Mouse (Mus musculus): Measurements from ENCODE around the gene Ccdc181. TPM values are rescaled to one million over a fixed set of nuclear protein-coding genes. Genes with fewer than 3 reads are reported as not detected.
A peak's percentile ranks its signal among the peaks of the same experiment; 100 is the strongest.

Ccdc181 gene
- total and polyA plus RNA-seq, 3 experiments = 8.8 to 12.1 (median 10.6) TPM

- Histone ChIP-seq H3K9ac (ENCODE audit: insufficient read depth, low read depth) (no peak overlapping the region), H3K36me3 (replicated peaks in 1 of 2; ENCODE audit: control insufficient read depth in 1 of 2, insufficient read depth in 1 of 2, low read length in 1 of 2) (peaks cover 11 to 57% of the 10 kb centered on the region in 2 experiments), H3K79me2 (replicated peaks; ENCODE audit: control insufficient read depth, extremely low read depth, insufficient read depth, poor library complexity, severe bottlenecking) (no peaks in the 10 kb centered on the region), H3K9me3 (replicated peaks; ENCODE audit: low read length) (no peaks in the 10 kb centered on the region), H3K4me1 (ENCODE audit: control insufficient read depth in 1 of 2, insufficient read depth in 2 of 2) (no peaks in the 10 kb centered on the region), H3K4me3 (replicated peaks in 1 of 3; ENCODE audit: low read depth in 2 of 3, low read length in 2 of 3, poor library complexity in 1 of 3) (no peak overlapping the region), H3K4me2 (ENCODE audit: insufficient read depth, low read depth, poor library complexity, severe bottlenecking) (no peak overlapping the region), H3K27me3 (replicated peaks) (no peaks in the 10 kb centered on the region), H3K27ac (ENCODE audit: insufficient read depth, low read depth) (no peak overlapping the region)
- peak; percentile 77 for DNase-seq (ENCODE audit: extremely low read depth)
- dilution Hi-C loops (cut with MboI; ENCODE audit: extremely low pct_ligation_motif_present, extremely low pct_unique_long_range_greater_than_20kb, low sequenced_read_pairs) = no loop called here
- no peak for TF ChIP-seq RCOR1 (conservative IDR thresholded peaks at IDR 0.05; ENCODE audit: low read depth, low read length)
- TF ChIP-seq CTCF (conservative IDR thresholded peaks at IDR 0.05 in 1 of 2, IDR thresholded peaks at IDR 0.05 in 1 of 2; ENCODE audit: low read depth in 2 of 2, low read length in 2 of 2) = peak; percentile 88 to 92
- TF ChIP-seq ZC3H11A (IDR thresholded peaks at IDR 0.05; ENCODE audit: low read depth, low read length) = no peak
- TF ChIP-seq SMC3 (IDR thresholded peaks at IDR 0.05; ENCODE audit: low read depth, low read length) = peak; percentile 73
- TF ChIP-seq NELFE (IDR thresholded peaks at IDR 0.05; ENCODE audit: low read depth, low read length) = no peak
- peak; percentile 93 for TF ChIP-seq RAD21 (IDR thresholded peaks at IDR 0.05; ENCODE audit: low read depth, low read length)
- in situ Hi-C loops (cut with MboI; ENCODE audit: low pct_ligation_motif_present, low pct_unique_long_range_greater_than_20kb, low sequenced_read_pairs) = loop anchor here (25.0 kb wide), 1 partner anchor 796 kb away; no protein-coding TSS in a partner anchor
Observed at GRCm38 (mm10) chr1:164316697-164317096, 41.3 kb downstream of the Ccdc181 start.

GRCm38 (mm10) chr1:164317261-164317660 is 41.9 kb downstream of the Ccdc181 start:
- TF ChIP-seq CHD1 (IDR thresholded peaks at IDR 0.05; ENCODE audit: low read depth, low read length) (no peak), SIN3A (IDR thresholded peaks at IDR 0.05; ENCODE audit: low read length) (no peak), RCOR1 (conservative IDR thresholded peaks at IDR 0.05; ENCODE audit: low read depth, low read length) (no peak), MEF2A (IDR thresholded peaks at IDR 0.05; ENCODE audit: borderline replicate concordance, low read depth, low read length) (no peak), CHD2 (IDR thresholded peaks at IDR 0.05; ENCODE audit: low read length) (no peak), USF1 (IDR thresholded peaks at IDR 0.05; ENCODE audit: low read depth, low read length) (no peak), CTCF (conservative IDR thresholded peaks at IDR 0.05 in 1 of 2, IDR thresholded peaks at IDR 0.05 in 1 of 2; ENCODE audit: low read depth in 2 of 2, low read length in 2 of 2) (no peak), POLR2AphosphoS2 (IDR thresholded peaks at IDR 0.05; ENCODE audit: low read depth, low read length) (no peak), MYC (IDR thresholded peaks at IDR 0.05; ENCODE audit: low read depth, low read length) (no peak), MAX (IDR thresholded peaks at IDR 0.05; ENCODE audit: low read length) (no peak), ETS1 (conservative IDR thresholded peaks at IDR 0.05; ENCODE audit: low read depth, low read length) (no peak), SMC3 (IDR thresholded peaks at IDR 0.05; ENCODE audit: low read depth, low read length) (no peak), UBTF (IDR thresholded peaks at IDR 0.05; ENCODE audit: low read depth, low read length) (no peak), TCF12 (IDR thresholded peaks at IDR 0.05; ENCODE audit: low read depth, low read length) (no peak), ZC3H11A (IDR thresholded peaks at IDR 0.05; ENCODE audit: low read depth, low read length) (no peak), IRF4 (IDR thresholded peaks at IDR 0.05; ENCODE audit: low read depth, low read length) (no peak), KAT2A (IDR thresholded peaks at IDR 0.05; ENCODE audit: insufficient replicate concordance, low read length) (no peak), HCFC1 (IDR thresholded peaks at IDR 0.05; ENCODE audit: low read depth, low read length) (no peak)
- Histone ChIP-seq H3K4me1 (ENCODE audit: control insufficient read depth in 1 of 2, insufficient read depth in 2 of 2) (no peaks in the 10 kb centered on the region), H3K9me3 (replicated peaks; ENCODE audit: low read length) (no peaks in the 10 kb centered on the region), H3K27me3 (replicated peaks) (no peaks in the 10 kb centered on the region), H3K9ac (ENCODE audit: insufficient read depth, low read depth) (no peak overlapping the region), H3K79me2 (replicated peaks; ENCODE audit: control insufficient read depth, extremely low read depth, insufficient read depth, poor library complexity, severe bottlenecking) (no peaks in the 10 kb centered on the region), H3K27ac (ENCODE audit: insufficient read depth, low read depth) (no peak overlapping the region), H3K36me3 (replicated peaks in 1 of 2; ENCODE audit: control insufficient read depth in 1 of 2, insufficient read depth in 1 of 2, low read length in 1 of 2) (peaks cover 11 to 57% of the 10 kb centered on the region in 2 experiments), H3K4me2 (ENCODE audit: insufficient read depth, low read depth, poor library complexity, severe bottlenecking) (no peak overlapping the region), H3K4me3 (replicated peaks in 1 of 3; ENCODE audit: low read depth in 2 of 3, low read length in 2 of 3, poor library complexity in 1 of 3) (no peak overlapping the region)
- dilution Hi-C loops (cut with MboI; ENCODE audit: extremely low pct_ligation_motif_present, extremely low pct_unique_long_range_greater_than_20kb, low sequenced_read_pairs) = no loop called here
- in situ Hi-C loops (cut with MboI; ENCODE audit: low pct_ligation_motif_present, low pct_unique_long_range_greater_than_20kb, low sequenced_read_pairs) = loop anchor here (25.0 kb wide), 1 partner anchor 795 kb away; no protein-coding TSS in a partner anchor
- no peak for DNase-seq (ENCODE audit: extremely low read depth)

All from CH12.LX (cell line).